Mouse (Mus musculus): ENCODE measurements at regions not wholly inside any gene's neighbourhood (a gene's known extent, or its start where the extent isn't known, plus 50 kb on each side); places are given as distances from the start of the nearest gene placed in this dataset.

DNA sequence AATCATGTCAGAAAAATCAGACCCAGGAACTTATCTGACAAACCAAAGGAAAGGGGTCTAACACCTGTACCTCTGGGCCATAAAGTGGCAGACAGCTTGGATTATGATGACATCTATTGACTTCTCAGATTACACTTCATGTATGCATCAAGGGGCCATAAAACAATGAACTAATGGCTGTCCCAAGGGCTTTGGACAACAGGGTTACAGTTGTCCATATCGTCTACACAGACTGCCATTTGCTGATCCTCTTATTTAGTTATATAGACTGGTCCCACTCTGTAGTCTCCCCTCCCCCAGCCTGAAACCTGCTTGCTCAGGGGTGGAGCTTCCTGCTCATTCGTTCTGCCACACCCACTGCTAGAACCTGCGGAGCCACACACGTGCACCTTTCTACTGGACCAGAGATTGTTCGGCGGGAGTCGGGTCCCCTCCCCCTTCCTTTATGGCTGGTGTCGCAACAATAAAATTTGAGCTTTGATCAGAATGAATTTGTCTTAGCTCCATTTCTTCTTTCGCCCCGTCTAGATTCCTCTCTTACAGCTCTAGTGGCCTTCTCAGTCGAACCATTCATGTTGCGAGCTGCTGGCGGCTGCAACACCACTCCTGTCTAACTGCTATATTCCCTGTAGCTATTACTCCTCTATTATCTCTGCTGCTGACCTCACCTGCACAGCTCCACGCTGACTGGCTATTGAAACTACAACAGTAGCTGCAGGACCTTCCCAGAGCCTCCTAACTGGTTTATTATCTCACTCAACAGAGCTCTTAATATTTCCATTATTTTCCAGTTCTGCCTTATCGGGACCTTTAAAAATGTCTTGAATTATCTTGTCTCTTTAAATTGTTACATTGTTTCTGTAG, 248.9 kb upstream of the Fam174a start:
- Histone ChIP-seq H3K27ac (ENCODE audit: low read depth, low read length) (no peak overlapping the region), H3K36me3 (ENCODE audit: control insufficient read depth, insufficient read depth, low read length) (no peaks in the 10 kb centered on the region), H3K4me1 (replicated peaks; ENCODE audit: control insufficient read depth, insufficient read depth, low read length) (no peaks in the 10 kb centered on the region), H3K4me2 (replicated peaks; ENCODE audit: low read depth, low read length) (no peak overlapping the region), H3K9ac (ENCODE audit: low read depth, low read length) (no peak overlapping the region), H3K4me3 (ENCODE audit: low read depth, low read length) (no peak overlapping the region), H3K9me3 (ENCODE audit: control insufficient read depth, low read length) (no peaks in the 10 kb centered on the region), H3K27me3 (ENCODE audit: control insufficient read depth, insufficient read depth, low read length) (no peaks in the 10 kb centered on the region)
- WGBS: 87% methylated on average over 10 of the region's 15 CpGs
- DNase-seq (ENCODE audit: low spot score) (no peak), ATAC-seq (ENCODE audit: low FRiP score) (0 out of 2 replicates have a peak, but pooled peaks have one; percentile 17)

DNA sequence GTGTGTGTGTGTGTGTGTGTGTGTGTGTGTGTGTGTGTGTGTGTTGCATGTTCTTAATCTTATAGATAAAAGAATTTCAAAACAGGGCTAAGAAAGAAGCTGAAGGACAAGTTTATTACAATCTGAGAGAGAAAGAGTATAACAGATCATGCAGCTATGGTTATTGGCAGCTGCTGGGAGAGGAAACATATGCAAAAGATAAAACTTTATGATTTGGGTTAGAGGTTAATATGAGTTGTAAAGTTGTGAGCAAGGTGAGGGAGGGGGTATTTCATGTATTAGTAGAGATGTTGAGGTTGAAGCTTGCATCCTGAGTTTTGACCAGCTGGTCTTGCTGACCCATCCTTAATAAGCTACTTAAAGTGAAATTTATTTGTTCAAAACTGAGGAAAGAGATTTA, 247.8 kb upstream of the Fam174a start:
- no peak overlapping the region for H3K27ac ChIP-seq (ENCODE audit: low read depth, low read length)
- ATAC-seq (ENCODE audit: low FRiP score) (no peak), DNase-seq (ENCODE audit: low spot score) (no peak)
- H3K27me3 ChIP-seq (ENCODE audit: control insufficient read depth, insufficient read depth, low read length): no peaks in the 10 kb centered on the region
- no peaks in the 10 kb centered on the region for H3K4me1 ChIP-seq (replicated peaks; ENCODE audit: control insufficient read depth, insufficient read depth, low read length)
- H3K36me3 ChIP-seq (ENCODE audit: control insufficient read depth, insufficient read depth, low read length): no peaks in the 10 kb centered on the region
- no peak overlapping the region for H3K4me2 ChIP-seq (replicated peaks; ENCODE audit: low read depth, low read length)
- no peak overlapping the region for H3K4me3 ChIP-seq (ENCODE audit: low read depth, low read length)
- H3K9ac ChIP-seq (ENCODE audit: low read depth, low read length): no peak overlapping the region
- no peaks in the 10 kb centered on the region for H3K9me3 ChIP-seq (ENCODE audit: control insufficient read depth, low read length)

DNA sequence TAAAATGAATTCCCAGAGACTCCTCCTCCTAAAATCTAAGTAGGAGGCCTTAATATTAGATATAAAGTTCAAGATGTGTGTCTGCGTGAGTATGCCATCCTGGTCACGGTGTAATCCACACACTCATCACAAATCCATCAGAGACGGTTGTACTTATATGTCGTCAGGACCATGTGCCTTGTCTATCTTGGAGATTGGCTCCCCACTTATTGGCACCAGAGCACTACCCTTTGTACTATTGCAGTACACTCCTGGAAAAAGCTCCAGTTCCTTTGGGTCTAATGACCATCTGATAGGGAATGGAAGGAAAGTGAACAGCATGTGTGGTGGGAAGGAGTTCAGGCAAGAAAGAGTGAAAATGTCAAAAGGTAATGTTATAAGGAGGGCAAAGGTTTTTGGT, 247.4 kb upstream of the Fam174a start:
- H3K4me1 ChIP-seq (replicated peaks; ENCODE audit: control insufficient read depth, insufficient read depth, low read length): no peaks in the 10 kb centered on the region
- no peak overlapping the region for H3K4me2 ChIP-seq (replicated peaks; ENCODE audit: low read depth, low read length)
- no peak for ATAC-seq (ENCODE audit: low FRiP score)
- WGBS: 95% methylated on average over 4 of the region's 4 CpGs
- no peaks in the 10 kb centered on the region for H3K9me3 ChIP-seq (ENCODE audit: control insufficient read depth, low read length)
- H3K27ac ChIP-seq (ENCODE audit: low read depth, low read length): no peak overlapping the region
- H3K27me3 ChIP-seq (ENCODE audit: control insufficient read depth, insufficient read depth, low read length): no peaks in the 10 kb centered on the region
- H3K4me3 ChIP-seq (ENCODE audit: low read depth, low read length): no peak overlapping the region
- DNase-seq (ENCODE audit: low spot score): no peak
- H3K36me3 ChIP-seq (ENCODE audit: control insufficient read depth, insufficient read depth, low read length): no peaks in the 10 kb centered on the region
- H3K9ac ChIP-seq (ENCODE audit: low read depth, low read length): no peak overlapping the region

DNA sequence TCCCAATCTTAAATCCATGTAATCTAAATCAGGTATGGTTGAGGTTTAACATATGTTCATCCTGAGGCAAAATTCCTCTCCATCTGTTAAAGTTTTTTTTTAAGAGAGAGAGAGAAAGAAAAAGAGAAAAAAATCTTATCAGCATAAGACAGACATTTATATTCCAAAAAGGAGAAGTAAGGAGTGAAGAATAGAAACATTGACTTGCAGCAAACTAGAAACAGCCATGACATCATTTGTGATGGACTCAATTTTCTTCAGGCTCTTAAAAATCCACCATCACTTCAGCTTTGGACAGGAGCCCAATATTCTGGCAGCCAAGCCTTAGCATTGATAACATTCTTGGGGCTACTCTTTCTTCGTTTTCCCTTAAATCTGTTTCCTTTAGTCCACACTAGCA, 238.3 kb upstream of the Fam174a start:
- no peaks in the 10 kb centered on the region for H3K27me3 ChIP-seq (ENCODE audit: control insufficient read depth, insufficient read depth, low read length)
- no peak overlapping the region for H3K27ac ChIP-seq (ENCODE audit: low read depth, low read length)
- H3K4me1 ChIP-seq (replicated peaks; ENCODE audit: control insufficient read depth, insufficient read depth, low read length): no peaks in the 10 kb centered on the region
- DNase-seq (ENCODE audit: low spot score) (no peak), ATAC-seq (ENCODE audit: low FRiP score) (no peak)
- no peak overlapping the region for H3K4me2 ChIP-seq (replicated peaks; ENCODE audit: low read depth, low read length)
- no peaks in the 10 kb centered on the region for H3K36me3 ChIP-seq (ENCODE audit: control insufficient read depth, insufficient read depth, low read length)
- no peak overlapping the region for H3K4me3 ChIP-seq (ENCODE audit: low read depth, low read length)
- WGBS: 78% methylated on average over 1 of the region's 1 CpGs
- no peaks in the 10 kb centered on the region for H3K9me3 ChIP-seq (ENCODE audit: control insufficient read depth, low read length)
- H3K9ac ChIP-seq (ENCODE audit: low read depth, low read length): no peak overlapping the region

DNA sequence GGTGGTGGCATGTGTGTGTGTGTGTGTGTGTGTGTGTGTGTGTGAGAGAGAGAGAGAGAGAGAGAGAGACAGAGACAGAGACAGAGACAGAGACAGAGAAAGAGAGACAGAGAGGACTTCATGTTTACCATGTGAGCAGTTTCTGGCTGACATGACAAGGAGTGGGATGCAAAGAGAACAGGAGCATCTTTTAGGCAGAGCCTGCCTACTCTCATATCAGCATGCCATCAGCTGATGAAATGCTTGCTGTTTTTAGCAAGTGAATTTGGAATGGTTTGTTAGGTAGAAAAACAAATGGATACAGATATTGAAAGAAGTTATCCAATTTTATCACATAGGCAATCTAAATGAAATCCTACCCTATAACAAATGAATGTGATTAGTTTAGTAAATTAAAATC, 203.5 kb upstream of the Fam174a start:
- H3K4me3 ChIP-seq (ENCODE audit: low read depth, low read length): no peak overlapping the region
- H3K9me3 ChIP-seq (ENCODE audit: control insufficient read depth, low read length): no peaks in the 10 kb centered on the region
- no peak overlapping the region for H3K27ac ChIP-seq (ENCODE audit: low read depth, low read length)
- H3K36me3 ChIP-seq (ENCODE audit: control insufficient read depth, insufficient read depth, low read length): no peaks in the 10 kb centered on the region
- ATAC-seq (ENCODE audit: low FRiP score) (no peak), DNase-seq (ENCODE audit: low spot score) (no peak)
- no peak overlapping the region for H3K9ac ChIP-seq (ENCODE audit: low read depth, low read length)
- H3K4me2 ChIP-seq (replicated peaks; ENCODE audit: low read depth, low read length): no peak overlapping the region
- no peaks in the 10 kb centered on the region for H3K27me3 ChIP-seq (ENCODE audit: control insufficient read depth, insufficient read depth, low read length)
- H3K4me1 ChIP-seq (replicated peaks; ENCODE audit: control insufficient read depth, insufficient read depth, low read length): no peaks in the 10 kb centered on the region

DNA sequence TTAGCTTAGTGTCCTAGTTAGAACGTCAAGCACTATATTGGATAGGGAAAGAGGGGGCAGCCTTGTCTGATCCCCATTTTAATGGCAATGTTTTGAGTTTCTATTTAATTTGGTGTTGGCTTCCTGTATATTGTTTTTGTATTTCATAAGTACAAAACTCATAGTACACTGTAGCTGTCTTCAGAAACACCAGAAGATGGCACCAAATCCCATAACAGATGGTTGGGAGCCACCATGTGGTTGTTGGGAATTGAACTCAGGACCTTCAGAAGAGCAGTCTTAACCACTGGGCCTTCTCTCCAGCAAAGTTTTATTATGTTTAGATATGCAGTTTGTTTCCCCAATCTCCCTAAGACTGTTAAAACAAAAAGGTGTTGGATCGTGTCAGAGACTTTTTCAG, 199.9 kb upstream of the Fam174a start:
- 89% methylated on average over 2 of the region's 2 CpGs for WGBS

DNA sequence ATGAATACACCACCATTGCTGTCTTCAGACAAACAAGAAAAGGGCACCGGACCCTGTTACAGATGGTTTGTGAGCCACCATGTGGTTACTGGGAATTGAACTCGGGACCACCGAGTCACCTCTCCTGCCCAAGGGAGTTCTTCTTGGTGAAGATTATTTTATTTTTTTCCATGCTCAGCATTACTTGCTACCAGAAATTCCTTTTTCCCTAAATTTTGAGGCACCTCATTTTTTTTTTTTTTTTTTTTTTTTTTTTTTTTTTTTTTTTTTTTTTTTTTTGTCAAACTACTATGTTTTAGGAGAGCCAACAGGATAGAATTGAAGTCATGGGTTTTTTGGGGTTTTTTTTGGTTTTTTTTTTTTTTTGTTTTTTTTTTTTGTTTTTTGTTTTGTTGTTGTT, 165.9 kb upstream of the Fam174a start:
- Histone ChIP-seq H3K9ac (ENCODE audit: low read depth, low read length) (no peak overlapping the region), H3K9me3 (ENCODE audit: control insufficient read depth, low read length) (no peaks in the 10 kb centered on the region), H3K4me2 (replicated peaks; ENCODE audit: low read depth, low read length) (no peak overlapping the region), H3K27me3 (ENCODE audit: control insufficient read depth, insufficient read depth, low read length) (no peaks in the 10 kb centered on the region), H3K4me3 (ENCODE audit: low read depth, low read length) (no peak overlapping the region), H3K4me1 (replicated peaks; ENCODE audit: control insufficient read depth, insufficient read depth, low read length) (no peaks in the 10 kb centered on the region), H3K36me3 (ENCODE audit: control insufficient read depth, insufficient read depth, low read length) (no peaks in the 10 kb centered on the region), H3K27ac (ENCODE audit: low read depth, low read length) (no peak overlapping the region)
- 97% methylated on average over 3 of the region's 3 CpGs for WGBS
- no peak for DNase-seq (ENCODE audit: low spot score)
- ATAC-seq (ENCODE audit: low FRiP score): no peak

More for the DNA sequence above, 199.9 kb upstream of the Fam174a start:
- ATAC-seq (ENCODE audit: low FRiP score) (no peak), DNase-seq (ENCODE audit: low spot score) (no peak)
- Histone ChIP-seq H3K4me2 (replicated peaks; ENCODE audit: low read depth, low read length) (no peak overlapping the region), H3K9ac (ENCODE audit: low read depth, low read length) (no peak overlapping the region), H3K9me3 (ENCODE audit: control insufficient read depth, low read length) (no peaks in the 10 kb centered on the region), H3K4me3 (ENCODE audit: low read depth, low read length) (no peak overlapping the region), H3K27ac (ENCODE audit: low read depth, low read length) (no peak overlapping the region), H3K36me3 (ENCODE audit: control insufficient read depth, insufficient read depth, low read length) (no peaks in the 10 kb centered on the region), H3K27me3 (ENCODE audit: control insufficient read depth, insufficient read depth, low read length) (no peaks in the 10 kb centered on the region), H3K4me1 (replicated peaks; ENCODE audit: control insufficient read depth, insufficient read depth, low read length) (no peaks in the 10 kb centered on the region)

DNA sequence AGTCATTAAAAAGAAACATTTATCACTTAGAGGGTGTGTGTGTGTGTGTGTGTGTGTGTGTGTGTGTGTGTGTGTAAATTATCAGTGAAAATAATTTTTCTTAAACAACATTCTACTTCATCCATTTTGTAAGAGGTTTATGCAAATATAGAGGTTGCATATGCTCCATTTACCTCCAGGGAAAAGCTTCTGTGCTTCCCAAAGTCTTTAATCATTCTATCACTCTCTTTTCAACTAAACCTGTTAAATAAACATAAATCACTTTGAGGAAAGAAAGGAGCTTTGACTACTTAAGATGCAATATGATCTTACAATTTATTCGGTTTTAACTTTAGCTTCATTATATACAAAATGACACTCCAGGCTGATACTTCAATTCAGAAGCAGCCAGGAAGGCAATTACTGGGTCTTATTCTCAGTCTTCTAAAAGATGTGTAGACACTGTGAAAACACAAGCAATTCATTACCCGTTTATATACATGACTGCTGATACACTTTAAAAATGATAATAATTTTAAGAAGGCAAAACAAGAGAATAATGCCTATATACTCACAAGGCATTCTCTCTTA, 139.3 kb upstream of the Fam174a start:
- ATAC-seq (ENCODE audit: low FRiP score): no peak
- H3K4me1 ChIP-seq (replicated peaks; ENCODE audit: control insufficient read depth, insufficient read depth, low read length): no peaks in the 10 kb centered on the region
- no peak for DNase-seq (ENCODE audit: low spot score)
- no peaks in the 10 kb centered on the region for H3K36me3 ChIP-seq (ENCODE audit: control insufficient read depth, insufficient read depth, low read length)
- no peaks in the 10 kb centered on the region for H3K27me3 ChIP-seq (ENCODE audit: control insufficient read depth, insufficient read depth, low read length)
- no peak overlapping the region for H3K4me3 ChIP-seq (ENCODE audit: low read depth, low read length)
- H3K9ac ChIP-seq (ENCODE audit: low read depth, low read length): no peak overlapping the region
- H3K9me3 ChIP-seq (ENCODE audit: control insufficient read depth, low read length): no peaks in the 10 kb centered on the region
- no peak overlapping the region for H3K4me2 ChIP-seq (replicated peaks; ENCODE audit: low read depth, low read length)
- no peak overlapping the region for H3K27ac ChIP-seq (ENCODE audit: low read depth, low read length)
- WGBS: 61% methylated on average over 2 of the region's 2 CpGs

DNA sequence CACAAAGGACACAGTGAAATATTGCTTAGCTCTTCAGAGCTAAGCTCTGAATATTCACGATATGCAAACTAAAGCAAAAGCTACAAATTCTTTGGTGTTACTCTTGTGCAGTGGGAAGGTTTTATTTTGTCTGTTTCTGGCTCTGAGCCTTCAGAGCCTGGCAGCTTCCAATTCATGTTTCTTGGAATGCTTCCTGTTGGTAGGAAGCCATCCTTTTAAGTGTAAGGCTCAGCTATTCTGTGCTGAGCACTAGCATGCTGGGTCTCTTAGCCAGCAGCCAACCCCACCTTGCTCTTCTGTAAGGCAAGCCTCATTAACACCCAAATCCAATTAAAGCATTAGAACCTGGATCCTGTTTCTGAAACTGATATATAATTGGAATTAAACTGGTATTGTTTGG, 94.5 kb upstream of the Fam174a start:
- Histone ChIP-seq H3K27ac (ENCODE audit: low read depth, low read length) (no peak overlapping the region), H3K4me3 (ENCODE audit: low read depth, low read length) (no peak overlapping the region), H3K9me3 (ENCODE audit: control insufficient read depth, low read length) (no peaks in the 10 kb centered on the region), H3K4me1 (replicated peaks; ENCODE audit: control insufficient read depth, insufficient read depth, low read length) (no peaks in the 10 kb centered on the region), H3K27me3 (ENCODE audit: control insufficient read depth, insufficient read depth, low read length) (no peaks in the 10 kb centered on the region), H3K36me3 (ENCODE audit: control insufficient read depth, insufficient read depth, low read length) (no peaks in the 10 kb centered on the region), H3K4me2 (replicated peaks; ENCODE audit: low read depth, low read length) (no peak overlapping the region), H3K9ac (ENCODE audit: low read depth, low read length) (no peak overlapping the region)
- DNase-seq (ENCODE audit: low spot score) (no peak), ATAC-seq (ENCODE audit: low FRiP score) (no peak)
- WGBS: 97% methylated on average over 1 of the region's 1 CpGs

Data from hindbrain, embryonic 11.5 days (tissue).